Mouse (Mus musculus) T-cell, adult 2 months (primary cell): ENCODE results near the gene Cux2.

Experiments used
- DNase-seq: peaks from one replicate; pipeline ENCODE4 v3.0.0; 2022; ENCODE audit warnings: low spot score

The Cux2 gene

DNA sequence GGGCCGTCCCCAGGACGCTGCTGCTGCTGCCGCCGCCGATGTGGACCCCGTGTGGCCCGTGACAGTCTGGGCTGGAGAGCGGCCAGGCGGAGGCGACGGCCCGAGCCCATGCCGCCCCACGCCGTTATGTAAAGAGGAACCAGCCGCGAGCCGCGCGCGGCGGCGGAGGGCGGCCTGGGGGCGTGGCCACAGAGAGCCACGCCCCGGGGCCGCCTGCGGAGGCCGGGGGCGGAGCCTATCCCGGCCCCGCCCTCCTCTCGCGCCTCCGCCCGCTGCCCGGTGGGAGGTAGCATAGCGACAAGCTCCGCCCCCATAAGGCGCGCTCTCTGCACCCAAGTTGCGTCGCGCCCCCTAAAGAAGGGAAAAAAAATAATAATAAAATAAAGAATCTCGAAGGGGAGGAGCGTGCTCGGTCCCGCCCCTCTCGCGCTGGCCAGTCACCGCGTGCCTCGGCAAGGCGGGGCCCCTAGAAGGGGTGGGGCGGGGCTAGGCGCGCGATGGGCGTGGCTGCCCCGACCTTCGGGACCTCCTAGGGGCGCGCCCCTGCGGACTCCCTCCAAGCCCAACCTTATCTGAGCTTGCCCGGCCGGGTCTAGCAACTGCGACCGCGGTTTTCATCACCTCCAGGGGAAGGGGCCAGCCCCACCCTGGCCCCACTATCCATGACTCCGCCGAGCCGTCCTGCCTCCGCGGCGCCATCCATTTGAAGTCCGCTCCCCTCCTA lies 213.0 kb downstream of the Cux2 start:
- peak; percentile 92 for DNase-seq

DNA sequence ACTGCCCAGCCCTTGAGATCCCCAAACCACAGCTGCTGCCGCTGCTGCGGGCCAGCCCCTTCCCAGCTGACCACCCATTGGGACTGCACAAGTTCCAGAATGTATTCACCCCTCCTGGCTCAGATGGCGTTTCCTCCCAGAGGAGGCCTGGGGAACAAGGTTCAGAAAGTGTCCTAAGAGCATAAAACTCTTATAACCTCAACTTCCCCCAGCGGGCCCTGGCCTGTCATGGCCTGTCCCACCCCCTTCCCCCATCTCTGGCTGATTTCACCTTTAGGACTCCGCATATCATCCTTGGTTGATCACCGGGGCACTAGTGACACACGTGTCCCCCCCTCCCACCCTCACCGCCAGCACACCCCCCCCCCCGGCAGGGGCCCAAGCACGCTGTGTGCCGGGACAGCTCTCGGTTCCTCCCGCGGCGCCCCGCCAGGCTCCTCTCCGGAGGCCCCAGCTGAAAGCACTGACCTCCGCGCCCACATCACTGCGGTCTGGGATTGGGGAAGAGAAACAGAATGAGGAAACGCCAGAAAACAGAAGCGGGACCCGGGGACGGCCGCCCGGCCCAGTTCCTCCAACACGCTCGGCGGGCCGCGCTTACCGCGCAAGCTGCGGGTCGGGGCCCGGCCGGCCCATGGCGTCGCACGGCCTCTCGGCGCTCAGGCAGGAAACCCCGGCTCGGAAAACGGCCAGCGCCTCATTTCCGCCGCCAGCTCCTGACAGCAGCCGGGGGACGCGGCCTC lies 213.8 kb downstream of the Cux2 start:
- no peak for DNase-seq

DNA sequence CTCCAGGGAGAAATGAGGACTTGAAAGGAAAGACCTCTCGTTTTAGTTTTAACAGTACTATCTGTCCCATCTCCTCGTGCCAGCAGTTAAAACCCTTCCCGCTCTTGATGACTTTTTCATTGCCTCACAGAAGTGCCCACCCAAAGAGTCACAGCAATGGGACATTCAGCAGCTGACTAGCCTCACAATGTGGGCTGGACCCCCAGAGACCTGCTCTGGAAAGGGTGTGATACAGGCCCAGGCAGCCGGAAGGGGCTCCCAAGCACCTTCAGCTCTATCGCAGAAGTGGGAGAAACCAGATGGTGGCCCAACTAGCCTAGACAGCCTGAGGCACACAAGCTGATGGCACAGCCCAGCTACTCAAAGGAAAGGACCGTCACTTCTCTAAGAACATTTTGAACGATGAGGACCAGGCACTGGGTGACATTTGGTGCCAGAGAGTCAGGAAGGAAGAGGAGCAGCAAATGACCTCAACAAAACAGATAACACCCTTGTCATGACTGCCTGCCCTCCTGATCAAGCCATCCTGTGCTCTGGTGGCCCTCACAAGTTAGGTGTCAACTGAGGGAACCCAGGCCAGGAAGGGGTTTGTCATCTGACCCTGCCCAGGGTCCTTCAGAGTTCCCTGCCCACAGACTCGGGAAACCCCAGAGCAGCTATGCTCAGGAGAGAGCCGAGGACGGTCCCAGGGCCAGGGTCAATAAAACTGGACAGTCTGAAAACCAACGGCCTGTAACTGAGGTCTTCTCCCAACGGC lies 214.7 kb downstream of the Cux2 start:
- no peak for DNase-seq

DNA sequence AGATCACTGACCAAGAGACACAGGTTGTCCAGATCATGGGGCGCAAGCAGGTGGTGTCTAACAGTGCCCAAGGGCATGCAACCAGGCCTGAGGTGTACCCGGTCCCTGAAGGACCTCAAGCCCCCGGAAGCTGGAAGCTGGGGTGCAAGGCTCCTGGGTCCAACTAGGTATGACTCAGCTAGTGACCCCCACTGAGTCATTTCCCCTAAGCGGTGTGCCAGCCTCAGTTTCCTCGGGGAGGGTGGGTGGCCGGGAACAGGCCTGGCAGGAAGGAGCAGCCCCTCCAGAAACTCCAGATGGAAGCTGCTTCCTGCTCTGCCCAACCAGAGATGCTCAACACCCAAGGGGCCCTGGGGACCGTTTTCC lies 215.7 kb downstream of the Cux2 start:
- DNase-seq, result no peak

DNA sequence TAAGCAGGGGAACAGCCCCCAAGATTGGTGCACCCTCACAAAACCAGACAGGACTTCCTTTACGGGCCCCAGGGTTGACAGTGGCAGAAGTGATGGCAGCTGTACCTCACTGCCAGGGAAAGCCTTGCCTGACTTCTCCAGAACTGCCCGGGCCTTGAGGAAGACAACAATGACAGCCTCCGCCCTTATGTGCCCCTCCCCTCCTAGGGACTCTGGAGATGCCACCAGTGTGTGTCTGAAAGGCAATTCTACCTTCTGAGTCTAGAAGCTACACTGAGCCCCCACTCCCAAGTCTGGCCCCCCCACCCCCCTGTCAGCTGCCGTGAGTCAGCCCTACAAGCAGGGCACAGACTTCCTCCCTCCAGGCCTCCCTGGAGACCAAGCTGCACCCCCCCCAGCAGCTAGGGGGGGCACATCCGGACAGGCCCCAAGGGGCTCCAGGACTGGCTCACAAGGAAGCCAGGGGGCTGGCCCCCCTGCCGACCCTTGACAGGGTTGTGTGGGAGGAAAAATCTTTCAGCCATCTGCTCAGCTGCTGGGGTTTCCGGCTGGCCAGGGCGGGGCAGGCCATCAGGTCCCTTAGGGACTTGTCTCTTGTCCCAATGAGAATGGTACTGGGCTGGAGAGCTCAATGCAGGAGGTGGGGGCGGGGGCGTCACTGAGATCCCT lies 216.2 kb downstream of the Cux2 start:
- peak; percentile 57 for DNase-seq

DNA sequence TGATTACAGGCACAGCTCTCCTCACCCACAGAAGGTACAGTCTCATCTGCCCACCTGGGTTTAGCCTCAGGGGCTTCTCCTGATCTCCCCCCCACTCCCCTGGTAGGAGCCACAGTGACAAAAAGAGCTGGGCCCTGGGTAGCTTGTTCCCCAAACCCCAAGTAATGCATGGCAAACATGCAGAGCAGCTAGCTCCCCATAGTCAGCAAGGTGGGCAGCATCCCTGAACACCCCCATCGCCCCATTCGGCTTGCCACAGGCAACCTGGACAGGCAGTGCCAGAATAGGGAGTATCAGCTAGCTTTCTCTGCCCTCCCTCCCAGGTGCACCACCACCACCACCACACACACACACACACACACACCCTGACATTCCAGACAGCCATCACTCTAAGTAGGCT lies 216.7 kb downstream of the Cux2 start:
- no peak for DNase-seq

DNA sequence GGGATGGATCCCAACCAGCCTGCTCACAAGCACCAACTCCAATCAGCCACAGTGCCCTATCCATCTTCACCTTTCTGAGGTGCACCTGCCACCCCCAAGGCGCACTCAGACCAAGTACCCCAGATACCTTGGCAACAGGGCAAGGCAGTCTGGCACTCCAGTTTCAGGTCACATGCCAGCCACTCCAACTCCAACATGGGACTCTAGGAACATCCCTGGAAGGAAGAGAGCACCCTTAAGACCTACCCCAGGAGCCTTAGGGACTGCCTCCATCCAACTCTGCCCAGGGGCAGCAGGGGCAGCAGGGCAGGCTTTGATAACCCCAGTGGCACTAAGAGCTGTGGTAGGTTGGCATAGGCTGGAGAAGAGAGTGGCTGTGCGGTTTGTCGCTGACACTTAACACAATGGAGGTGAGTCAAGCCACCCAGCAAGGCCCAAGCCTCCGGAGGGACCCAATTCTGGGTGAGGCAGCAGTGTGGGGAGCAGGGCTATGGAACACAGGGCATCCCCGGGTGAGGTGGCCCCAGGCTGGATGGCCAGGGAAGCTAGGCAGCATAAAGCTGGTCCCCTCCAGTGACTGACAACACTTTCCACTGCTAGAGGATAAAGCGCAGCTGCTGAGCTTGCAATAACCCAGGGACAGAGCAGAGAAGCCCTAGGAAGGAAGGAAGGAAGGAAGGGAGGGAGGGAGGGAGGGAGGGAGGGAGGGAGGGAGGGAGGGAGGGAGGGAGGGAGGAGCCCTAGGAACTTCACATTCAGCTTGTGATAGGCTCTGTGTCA lies 217.3 kb downstream of the Cux2 start:
- no peak for DNase-seq

DNA sequence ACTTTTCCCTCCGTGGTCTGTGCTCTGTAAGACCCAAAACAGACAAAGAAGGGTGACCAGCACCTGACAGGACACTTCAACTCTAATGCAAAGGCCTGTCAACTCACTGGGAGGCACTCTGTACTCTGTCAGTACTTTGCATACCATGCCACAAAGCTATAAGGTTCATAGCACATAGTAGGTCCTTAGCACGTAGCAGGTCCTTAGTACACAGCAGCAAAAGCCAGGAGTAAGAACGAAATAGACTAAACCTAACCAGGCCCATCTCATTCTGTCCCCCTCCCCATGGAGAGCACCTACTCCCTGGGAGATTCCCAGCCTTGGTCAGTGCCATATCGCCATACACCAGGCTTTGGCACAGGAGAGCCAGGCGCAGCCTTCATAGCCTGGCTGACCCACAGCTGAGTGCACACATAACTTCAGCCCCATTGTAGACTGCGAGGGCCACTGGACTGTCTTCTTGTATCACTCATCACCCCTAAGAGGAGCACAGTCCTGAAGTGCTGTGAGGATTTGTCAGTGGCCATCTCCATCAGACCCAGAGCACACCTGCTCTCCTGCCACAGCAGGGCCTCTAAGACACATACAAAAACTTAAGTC lies 218.8 kb downstream of the Cux2 start:
- no peak for DNase-seq

DNA sequence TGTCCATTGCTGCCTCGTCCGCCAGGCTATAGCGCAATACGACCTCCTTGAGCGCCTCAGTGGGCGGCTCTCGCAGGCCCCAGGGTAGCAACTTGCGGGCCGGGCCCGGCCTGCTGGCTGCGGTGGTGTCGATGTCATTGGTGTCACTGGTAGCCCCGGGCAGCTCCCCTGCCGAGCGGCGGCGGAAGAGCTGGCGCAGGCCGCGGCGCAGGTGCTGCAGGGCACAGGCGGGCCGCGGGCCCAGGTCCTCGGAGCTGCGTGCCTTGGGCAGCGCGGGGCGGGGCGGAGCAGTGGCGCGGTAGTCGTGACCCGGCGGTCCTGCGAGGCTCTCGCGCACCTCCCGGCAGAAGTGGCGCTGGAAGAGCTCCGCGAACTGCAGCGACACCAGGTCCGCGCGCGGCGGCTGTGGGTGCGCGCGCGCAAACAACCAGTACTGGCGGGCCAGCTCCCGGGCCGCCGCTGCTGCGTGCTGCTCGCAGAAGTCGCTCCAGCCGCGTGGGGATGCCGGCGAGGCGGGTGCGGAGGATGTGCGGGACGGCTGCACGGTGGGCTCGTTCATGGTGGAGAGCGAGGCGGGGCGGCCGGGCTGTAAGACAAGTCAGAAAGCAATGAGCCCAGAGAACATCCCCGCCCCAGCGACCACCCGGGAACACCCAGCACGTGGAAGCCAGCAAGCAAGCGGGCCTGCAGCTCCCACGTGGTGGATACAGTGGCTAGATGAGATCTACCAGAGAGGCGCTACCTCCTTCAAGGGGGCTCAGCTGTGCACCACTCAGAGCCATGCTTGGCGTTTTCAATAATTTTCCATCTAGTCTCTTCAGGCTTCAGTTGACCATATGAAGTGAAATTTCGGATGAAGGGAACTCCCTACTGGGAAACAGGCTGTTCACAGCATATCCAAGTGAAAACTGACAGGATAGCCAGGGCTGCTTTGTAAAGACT lies 221.1 kb downstream of the Cux2 start:
- DNase-seq, result no peak

DNA sequence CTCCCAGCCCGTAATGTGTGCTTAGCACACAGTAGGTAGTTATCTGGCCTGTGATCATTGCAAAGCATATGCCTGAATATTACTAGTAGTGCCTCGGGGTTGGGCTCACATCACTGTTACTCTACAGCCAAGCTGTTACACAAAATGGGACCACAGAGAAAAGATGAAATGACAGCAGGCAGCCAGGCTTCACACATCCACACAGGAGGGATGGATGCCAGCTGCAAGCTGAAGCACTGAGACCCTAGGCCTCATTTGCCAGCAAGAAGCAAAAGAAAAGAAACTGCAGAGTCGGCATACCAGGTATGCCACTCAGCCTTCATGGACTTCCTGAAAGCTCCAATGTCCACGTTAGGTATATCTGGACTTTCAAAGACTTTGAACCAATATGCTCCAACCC lies 222.0 kb downstream of the Cux2 start:
- DNase-seq, result no peak

DNA sequence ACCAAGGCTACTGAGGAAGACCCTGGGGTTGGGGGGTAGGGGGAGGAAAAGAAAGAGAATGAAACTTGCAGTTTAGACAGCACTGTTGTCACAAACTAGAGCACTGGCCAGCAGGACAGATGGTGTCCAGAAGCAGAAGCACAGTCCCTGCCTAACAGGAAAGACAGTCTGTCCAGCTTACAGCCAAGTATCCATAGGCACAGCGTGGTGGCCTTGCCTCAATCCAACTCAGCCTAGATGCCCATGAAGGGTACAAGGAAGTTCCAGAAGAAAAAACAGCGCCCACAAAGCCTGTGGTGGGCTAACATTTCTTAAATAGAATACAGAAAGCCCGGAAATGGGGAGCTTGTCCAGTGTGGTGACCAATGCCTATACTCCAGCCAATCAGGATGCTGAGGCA lies 224.3 kb downstream of the Cux2 start:
- DNase-seq, result no peak

DNA sequence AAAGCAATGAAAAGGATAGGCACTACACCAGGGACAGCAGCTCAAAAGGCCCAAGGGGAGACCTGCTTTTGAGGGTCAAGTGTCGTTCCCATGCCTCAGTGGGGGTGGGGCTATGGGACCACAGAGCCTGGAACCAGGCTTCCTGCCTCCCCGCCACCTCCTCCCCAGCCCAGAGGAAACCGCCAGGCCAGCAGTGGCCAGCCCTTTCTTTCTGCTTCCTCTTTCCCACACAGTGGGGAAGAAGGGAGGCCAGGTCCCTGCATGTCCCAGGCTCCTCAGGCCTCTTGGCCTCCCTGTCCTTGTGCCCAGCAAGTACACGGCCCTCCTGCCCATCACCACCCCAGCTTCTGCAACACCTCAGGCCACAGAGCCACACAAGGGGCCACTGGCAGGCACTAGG lies 225.8 kb downstream of the Cux2 start:
- DNase-seq, result no peak

DNA sequence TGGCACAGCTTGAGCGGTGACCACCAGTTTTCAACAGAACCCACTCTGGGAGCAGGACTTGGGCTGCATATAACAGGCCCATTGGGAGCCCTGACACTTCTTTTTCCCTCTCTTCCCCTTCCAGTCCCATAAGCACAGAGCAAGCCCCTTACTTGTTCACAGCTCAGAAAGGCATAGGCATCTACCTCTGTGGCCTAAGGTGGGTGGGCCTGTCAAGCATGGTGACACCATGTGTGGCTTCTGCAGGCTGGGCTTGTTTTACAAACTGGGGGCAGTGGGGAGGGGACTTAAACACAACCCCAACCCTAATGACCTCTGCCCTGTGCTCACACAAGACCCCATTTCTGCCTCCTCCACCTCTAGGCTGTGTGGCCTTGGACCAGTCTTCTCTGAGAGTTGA lies 226.2 kb downstream of the Cux2 start:
- no peak for DNase-seq

DNA sequence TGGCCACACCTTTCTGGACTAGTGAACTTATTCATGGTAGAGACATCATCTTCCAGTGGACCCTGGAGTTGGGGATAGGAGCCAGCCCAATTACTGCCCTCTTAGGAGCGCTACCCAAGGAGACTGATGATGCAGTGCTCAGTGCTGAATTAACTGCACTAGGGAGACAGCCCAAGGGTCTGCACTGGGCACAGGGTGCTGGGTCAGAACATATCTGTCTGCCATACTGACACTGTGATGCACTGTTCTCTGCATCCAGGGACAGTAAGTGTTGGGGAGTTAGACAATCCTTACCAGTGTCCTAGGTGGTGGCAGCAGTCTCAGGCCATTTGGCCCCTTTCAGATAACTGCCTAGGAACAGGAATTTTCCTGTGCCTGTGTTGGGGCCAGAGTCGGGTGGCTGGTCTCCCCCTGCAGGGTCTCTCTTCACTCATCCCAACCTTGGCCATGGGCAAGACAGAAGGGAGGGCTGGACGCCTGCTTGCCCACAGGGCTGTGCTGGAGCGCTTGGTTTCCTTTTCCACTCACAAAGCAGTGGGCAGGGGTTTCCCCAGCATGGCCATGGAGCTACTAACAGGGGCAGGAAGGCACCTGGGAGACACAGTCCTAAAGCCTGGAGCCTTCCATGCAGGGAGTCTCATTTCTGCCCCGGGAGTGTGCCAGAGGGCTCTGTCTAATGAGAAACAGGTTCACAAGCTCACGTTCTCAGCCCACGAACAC lies 227.0 kb downstream of the Cux2 start:
- DNase-seq, result no peak

DNA sequence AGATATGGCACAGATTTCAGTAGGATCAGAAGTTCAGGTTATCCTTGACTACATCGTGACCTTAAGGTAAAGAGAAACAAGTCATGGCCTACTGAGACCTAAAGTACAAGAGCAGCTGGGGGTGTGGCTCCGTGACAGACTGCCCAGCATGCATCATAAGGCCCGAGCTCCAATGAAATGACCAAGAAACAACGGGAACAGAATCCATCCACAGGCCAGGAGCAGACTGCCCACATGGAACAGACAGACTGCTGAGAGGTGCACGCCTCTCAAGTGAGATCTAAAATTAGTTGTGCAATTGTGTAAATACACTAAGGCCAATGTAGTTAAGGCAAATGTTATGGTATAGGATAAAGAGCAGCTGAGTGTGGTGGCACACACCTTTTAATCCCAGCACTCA lies 228.3 kb downstream of the Cux2 start:
- DNase-seq, result no peak

DNA sequence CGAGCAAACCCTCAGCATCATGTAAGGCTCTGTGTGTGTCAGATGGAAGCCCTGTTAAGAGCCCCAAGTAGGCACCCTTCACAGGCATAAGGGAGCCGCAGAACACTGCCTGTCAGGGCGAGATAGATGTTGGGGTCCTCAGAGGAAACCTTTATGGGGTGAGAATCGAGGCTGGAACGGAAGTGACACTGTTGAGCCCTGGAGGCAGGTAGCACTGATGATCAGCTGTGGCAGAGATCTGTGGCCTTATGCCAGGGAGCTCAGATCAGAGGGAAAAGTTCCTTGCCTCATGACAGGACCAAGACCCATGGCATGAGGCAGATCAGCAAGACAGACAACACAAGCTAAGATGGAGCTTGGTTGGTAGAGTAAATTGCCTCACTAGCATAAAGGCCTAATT lies 228.8 kb downstream of the Cux2 start:
- DNase-seq, result no peak

DNA sequence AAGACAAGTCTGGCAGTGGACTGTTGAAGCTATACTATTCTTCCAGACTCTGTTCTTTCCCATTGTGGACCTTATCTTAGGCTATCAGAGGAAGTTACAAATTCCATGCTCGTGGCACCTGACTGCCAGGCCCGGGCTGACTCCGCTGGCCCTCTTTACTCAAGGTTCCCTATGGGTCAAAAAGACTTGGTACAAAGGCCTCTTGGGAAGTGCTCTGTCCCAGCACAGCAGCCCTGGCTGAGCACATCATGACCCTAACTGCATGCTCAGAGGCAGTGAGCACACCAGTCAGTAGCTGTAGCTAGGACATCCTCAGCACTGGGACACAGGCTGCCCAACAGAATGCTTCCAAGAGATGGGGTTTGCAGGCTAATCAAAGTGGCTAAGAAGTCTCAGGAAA lies 229.2 kb downstream of the Cux2 start:
- DNase-seq, result no peak

DNA sequence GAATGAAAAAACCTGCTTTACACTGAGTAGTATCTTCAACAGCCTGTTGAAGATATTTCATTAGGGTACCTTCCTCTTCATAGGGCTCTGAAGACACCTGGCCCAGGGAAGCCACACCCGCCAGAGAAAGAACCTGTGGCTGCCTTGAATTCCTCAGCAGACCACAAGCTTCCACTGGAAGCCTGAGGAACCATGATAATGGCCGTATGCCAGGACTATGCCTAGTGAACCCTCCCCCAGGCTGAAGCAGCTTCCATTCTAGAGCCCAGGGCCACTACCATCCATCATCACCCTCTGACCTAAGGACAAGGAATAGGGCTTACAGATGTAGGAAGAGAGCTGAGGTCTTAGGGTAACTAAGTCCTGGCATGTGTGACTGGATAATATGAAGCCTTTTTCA lies 229.7 kb downstream of the Cux2 start:
- no peak for DNase-seq

DNA sequence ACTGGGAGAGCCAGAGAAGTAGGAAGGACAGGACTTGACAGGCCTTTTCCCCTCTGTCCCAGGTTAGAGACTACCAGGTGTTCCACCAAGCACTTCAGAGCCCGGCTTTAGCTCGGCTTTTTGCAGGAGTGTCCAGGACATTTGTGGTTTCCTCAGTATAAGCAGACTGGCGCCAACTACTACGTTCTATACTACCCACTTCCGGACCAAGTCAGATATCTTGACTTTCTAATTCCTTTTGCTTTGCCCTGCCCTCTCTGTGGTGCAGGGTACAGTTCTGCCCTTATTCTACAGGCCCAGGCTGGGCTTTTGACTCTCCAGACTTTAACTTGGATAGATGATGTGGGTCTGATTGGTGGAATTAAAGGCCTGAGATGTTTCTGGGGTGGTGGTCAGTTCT lies 230.3 kb downstream of the Cux2 start:
- DNase-seq, result no peak

DNA sequence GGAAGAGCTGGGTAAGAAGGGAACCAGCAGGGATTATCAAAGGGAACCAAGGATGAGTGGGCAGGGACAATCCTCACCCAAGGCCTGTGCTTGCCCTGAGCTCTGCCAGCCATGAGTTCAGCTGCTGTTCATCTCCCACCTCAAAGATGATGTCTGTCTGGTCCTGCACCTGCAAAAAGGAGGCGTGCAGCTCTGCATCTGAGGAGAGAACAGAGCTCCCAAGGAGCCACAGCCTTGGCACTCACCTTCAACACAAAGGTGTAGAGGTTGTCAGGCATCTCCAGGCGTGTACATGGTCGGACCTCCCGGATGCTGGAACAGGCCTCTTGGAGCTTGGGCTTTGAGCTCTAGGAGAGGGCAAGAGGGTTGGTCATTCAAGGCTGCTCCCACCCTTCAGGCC lies 231.0 kb downstream of the Cux2 start:
- DNase-seq, result no peak
